Mouse (Mus musculus): ENCODE results near the gene Tagap. TPM values are rescaled to one million over a fixed set of nuclear protein-coding genes. Genes with fewer than 3 reads are reported as not detected.
"Not testable (repeated sequence)": the region's sequence is repeated elsewhere in the genome, so short reads cannot be mapped to it uniquely, and the experiment has no call there.

Gene Tagap
- polyA plus RNA-seq, 1 experiment = 0.51 TPM

DNA sequence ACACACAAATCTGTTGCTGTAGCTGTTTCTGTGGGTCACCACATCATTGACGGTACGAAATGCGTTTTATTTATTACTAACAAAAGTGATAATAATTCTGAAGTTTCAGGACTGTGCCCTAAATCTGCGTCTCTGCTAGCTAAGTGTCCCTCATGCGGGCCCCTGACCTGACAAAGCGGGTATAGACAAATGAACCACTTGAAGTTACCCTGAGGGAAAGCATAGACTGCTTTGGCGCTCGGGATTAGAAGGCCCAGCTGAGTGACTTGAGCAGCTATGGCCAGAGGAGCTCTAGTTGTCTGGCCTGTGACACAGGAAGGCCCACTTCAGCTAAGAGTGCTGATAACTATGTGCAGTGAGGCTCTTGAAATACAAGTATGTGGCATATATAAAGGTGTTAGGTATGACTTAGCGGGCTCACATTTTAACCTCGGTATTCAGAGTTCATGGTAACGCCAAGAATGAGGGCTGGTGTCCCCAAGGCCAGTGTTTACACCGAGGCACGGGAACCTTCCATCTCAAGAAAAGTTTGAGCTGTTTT lies 1.5 kb upstream of the Tagap start:
- Histone ChIP-seq H3K27me3 (ENCODE audit: control insufficient read depth, insufficient read depth, insufficient read length) (no peaks in the 10 kb centered on the region), H3K36me3 (ENCODE audit: control insufficient read depth, insufficient read depth) (no peaks in the 10 kb centered on the region), H3ac (ENCODE audit: control insufficient read depth, insufficient read length, low read depth) (no peak overlapping the region), H3K79me2 (ENCODE audit: control insufficient read depth, insufficient read depth) (no peaks in the 10 kb centered on the region), H3K79me3 (ENCODE audit: low read depth) (no peaks in the 10 kb centered on the region), H3K4me3 (ENCODE audit: insufficient read depth, poor library complexity, severe bottlenecking) (no peak overlapping the region)
- TF ChIP-seq CTCF (IDR thresholded peaks at IDR 0.05; ENCODE audit: control insufficient read depth, insufficient read depth, insufficient read length) (no peak), MYOG (IDR thresholded peaks at IDR 0.05; ENCODE audit: control insufficient read depth, extremely low read depth, insufficient read length) (no peak)

DNA sequence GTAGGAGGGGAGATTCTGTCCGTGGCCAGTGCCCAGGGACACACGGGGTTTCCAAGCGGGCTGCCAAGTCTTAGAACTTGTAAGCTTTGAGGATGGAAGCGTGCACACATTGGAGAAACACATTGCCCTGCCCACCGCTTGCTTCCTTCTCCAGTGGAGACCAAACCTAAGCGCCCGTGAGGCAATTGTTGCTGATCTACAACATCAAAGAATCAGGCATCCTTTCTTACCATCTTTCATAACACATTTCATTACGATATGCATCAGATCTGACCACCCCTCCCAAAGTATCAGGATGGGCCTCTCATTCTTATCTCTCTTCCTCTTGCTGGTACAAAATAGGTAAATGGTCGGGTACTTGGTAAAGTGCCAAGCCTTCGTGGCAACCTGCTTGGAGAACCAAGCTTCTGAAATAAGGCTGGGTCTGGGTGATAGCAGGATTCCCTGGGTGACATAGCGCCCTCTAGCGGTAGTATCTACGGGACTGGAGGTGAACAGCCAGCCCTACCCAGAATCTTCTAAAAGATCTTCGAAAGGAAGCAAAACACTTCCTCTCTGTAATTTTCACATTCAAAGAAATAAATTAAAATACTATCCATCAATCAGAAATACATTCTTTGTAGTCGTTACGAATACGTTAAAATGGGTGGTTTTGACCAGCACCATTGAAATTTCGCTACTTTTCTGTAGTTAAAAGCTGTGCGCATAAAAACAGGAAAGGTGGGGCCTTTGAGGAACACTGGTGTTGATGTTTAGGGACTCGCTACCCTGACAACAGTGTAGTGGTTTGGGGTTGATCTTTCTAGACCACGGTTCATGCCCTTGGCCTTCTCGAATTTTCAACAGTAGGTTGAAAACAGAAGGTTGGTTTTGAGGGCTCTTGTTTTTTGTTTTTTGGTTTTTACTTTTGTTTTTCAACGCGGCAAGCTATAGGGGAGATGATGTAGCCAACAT lies 2.1 kb downstream of the Tagap start:
- Histone ChIP-seq H3K79me3 (ENCODE audit: low read depth) (no peaks in the 10 kb centered on the region), H3K79me2 (ENCODE audit: control insufficient read depth, insufficient read depth) (no peaks in the 10 kb centered on the region), H3K27me3 (ENCODE audit: control insufficient read depth, insufficient read depth, insufficient read length) (no peaks in the 10 kb centered on the region), H3K36me3 (ENCODE audit: control insufficient read depth, insufficient read depth) (no peaks in the 10 kb centered on the region), H3K4me3 (ENCODE audit: insufficient read depth, poor library complexity, severe bottlenecking) (no peak overlapping the region), H3ac (ENCODE audit: control insufficient read depth, insufficient read length, low read depth) (no peak overlapping the region)
- TF ChIP-seq CTCF (IDR thresholded peaks at IDR 0.05; ENCODE audit: control insufficient read depth, insufficient read depth, insufficient read length) (peak; percentile 33), MAX (IDR thresholded peaks at IDR 0.05) (no peak)

GRCm38 (mm10) chr17:7928662-7929061 lies 2.9 kb downstream of the Tagap start:
- Histone ChIP-seq H3K36me3 (ENCODE audit: control insufficient read depth, insufficient read depth) (no peaks in the 10 kb centered on the region), H3K27me3 (ENCODE audit: control insufficient read depth, insufficient read depth, insufficient read length) (no peaks in the 10 kb centered on the region), H3ac (ENCODE audit: control insufficient read depth, insufficient read length, low read depth) (no peak overlapping the region), H3K79me2 (ENCODE audit: control insufficient read depth, insufficient read depth) (no peaks in the 10 kb centered on the region), H3K79me3 (ENCODE audit: low read depth) (no peaks in the 10 kb centered on the region), H3K4me3 (ENCODE audit: insufficient read depth, poor library complexity, severe bottlenecking) (no peak overlapping the region)
- no peak for TF ChIP-seq CEBPB (IDR thresholded peaks at IDR 0.05; ENCODE audit: low read depth)
- no peak for TF ChIP-seq CTCF (IDR thresholded peaks at IDR 0.05; ENCODE audit: control insufficient read depth, insufficient read depth, insufficient read length)
- no peak for TF ChIP-seq FOSL1 (IDR thresholded peaks at IDR 0.05; ENCODE audit: insufficient read depth, low read length, poor library complexity, severe bottlenecking)
- no peak for TF ChIP-seq USF1 (IDR thresholded peaks at IDR 0.05; ENCODE audit: low read depth)
- TF ChIP-seq MAX (IDR thresholded peaks at IDR 0.05) = no peak

DNA sequence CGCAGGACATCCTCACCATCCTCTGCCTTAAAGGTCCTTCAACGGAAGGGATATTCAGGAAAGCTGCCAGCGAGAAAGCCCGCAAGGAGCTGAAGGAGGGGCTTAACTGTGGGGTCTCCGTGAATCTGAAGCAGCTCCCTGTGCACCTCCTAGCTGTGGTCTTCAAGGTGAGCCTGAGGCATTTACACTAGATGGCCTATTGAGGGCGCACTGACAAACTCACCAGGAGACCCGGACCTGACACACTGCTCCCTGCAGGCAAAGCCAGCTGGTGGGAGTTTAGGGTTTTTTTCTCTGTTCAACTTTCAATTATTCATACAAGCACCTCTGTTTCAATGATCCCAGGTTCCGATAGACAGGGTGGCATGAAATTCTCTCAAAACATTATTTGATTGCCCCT lies 3.5 kb downstream of the Tagap start:
- H3ac ChIP-seq (ENCODE audit: control insufficient read depth, insufficient read length, low read depth) = no peak overlapping the region
- no peaks in the 10 kb centered on the region for H3K27me3 ChIP-seq (ENCODE audit: control insufficient read depth, insufficient read depth, insufficient read length)
- TF ChIP-seq FOSL1 (IDR thresholded peaks at IDR 0.05; ENCODE audit: insufficient read depth, low read length, poor library complexity, severe bottlenecking) (no peak), MYOD1 (IDR thresholded peaks at IDR 0.05; ENCODE audit: control insufficient read depth, insufficient read length, low read depth) (no peak), CEBPB (IDR thresholded peaks at IDR 0.05; ENCODE audit: low read depth) (no peak), MAX (IDR thresholded peaks at IDR 0.05) (no peak), MYOG (IDR thresholded peaks at IDR 0.05; ENCODE audit: control insufficient read depth, extremely low read depth, insufficient read length) (no peak), USF1 (IDR thresholded peaks at IDR 0.05; ENCODE audit: low read depth) (no peak), CTCF (IDR thresholded peaks at IDR 0.05; ENCODE audit: control insufficient read depth, insufficient read depth, insufficient read length) (no peak)
- H3K4me3 ChIP-seq (ENCODE audit: insufficient read depth, poor library complexity, severe bottlenecking) = no peak overlapping the region
- H3K79me3 ChIP-seq (ENCODE audit: low read depth) = no peaks in the 10 kb centered on the region
- H3K36me3 ChIP-seq (ENCODE audit: control insufficient read depth, insufficient read depth) = no peaks in the 10 kb centered on the region
- H3K79me2 ChIP-seq (ENCODE audit: control insufficient read depth, insufficient read depth) = no peaks in the 10 kb centered on the region

- no peak overlapping the region for H3ac ChIP-seq (ENCODE audit: control insufficient read depth, insufficient read length, low read depth)
- H3K79me2 ChIP-seq (ENCODE audit: control insufficient read depth, insufficient read depth) = no peaks in the 10 kb centered on the region
- H3K4me3 ChIP-seq (ENCODE audit: insufficient read depth, poor library complexity, severe bottlenecking) = no peak overlapping the region
- TF ChIP-seq CTCF (IDR thresholded peaks at IDR 0.05; ENCODE audit: control insufficient read depth, insufficient read depth, insufficient read length) (no peak), FOSL1 (IDR thresholded peaks at IDR 0.05; ENCODE audit: insufficient read depth, low read length, poor library complexity, severe bottlenecking) (no peak)
- no peaks in the 10 kb centered on the region for H3K27me3 ChIP-seq (ENCODE audit: control insufficient read depth, insufficient read depth, insufficient read length)
- no peaks in the 10 kb centered on the region for H3K79me3 ChIP-seq (ENCODE audit: low read depth)
- H3K36me3 ChIP-seq (ENCODE audit: control insufficient read depth, insufficient read depth) = no peaks in the 10 kb centered on the region
Observed at GRCm38 (mm10) chr17:7931096-7931990, 5.5 kb downstream of the Tagap start.

DNA sequence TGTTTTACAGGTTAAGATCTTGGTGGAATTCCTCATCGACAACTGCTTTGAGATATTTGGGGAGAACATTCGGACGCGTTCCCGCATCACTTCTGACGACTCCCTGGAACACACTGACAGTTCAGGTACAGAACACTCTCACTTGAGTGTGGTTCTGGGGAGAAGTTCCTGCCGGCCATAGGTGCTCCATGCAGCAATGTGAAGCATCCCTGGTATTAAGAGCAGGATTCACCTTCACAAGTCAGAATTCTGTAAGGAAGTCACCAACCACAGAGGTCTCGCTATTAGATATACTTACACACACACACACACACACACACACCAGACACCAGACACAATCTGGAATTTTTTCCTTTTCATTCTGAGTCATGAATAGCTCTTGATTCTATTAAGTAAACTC lies 6.3 kb downstream of the Tagap start:
- H3K79me2 ChIP-seq (ENCODE audit: control insufficient read depth, insufficient read depth); H3ac ChIP-seq (ENCODE audit: control insufficient read depth, insufficient read length, low read depth); H3K36me3 ChIP-seq (ENCODE audit: control insufficient read depth, insufficient read depth); H3K27me3 ChIP-seq (ENCODE audit: control insufficient read depth, insufficient read depth, insufficient read length); H3K4me3 ChIP-seq (ENCODE audit: insufficient read depth, poor library complexity, severe bottlenecking); H3K79me3 ChIP-seq (ENCODE audit: low read depth): not testable (repeated sequence)

Measured in C2C12 (cell line).